Mouse (Mus musculus): ENCODE results near the gene Ushbp1.
"Not testable (repeated sequence)": the region's sequence is repeated elsewhere in the genome, so short reads cannot be mapped to it uniquely, and the experiment has no call there.

Gene Ushbp1

DNA sequence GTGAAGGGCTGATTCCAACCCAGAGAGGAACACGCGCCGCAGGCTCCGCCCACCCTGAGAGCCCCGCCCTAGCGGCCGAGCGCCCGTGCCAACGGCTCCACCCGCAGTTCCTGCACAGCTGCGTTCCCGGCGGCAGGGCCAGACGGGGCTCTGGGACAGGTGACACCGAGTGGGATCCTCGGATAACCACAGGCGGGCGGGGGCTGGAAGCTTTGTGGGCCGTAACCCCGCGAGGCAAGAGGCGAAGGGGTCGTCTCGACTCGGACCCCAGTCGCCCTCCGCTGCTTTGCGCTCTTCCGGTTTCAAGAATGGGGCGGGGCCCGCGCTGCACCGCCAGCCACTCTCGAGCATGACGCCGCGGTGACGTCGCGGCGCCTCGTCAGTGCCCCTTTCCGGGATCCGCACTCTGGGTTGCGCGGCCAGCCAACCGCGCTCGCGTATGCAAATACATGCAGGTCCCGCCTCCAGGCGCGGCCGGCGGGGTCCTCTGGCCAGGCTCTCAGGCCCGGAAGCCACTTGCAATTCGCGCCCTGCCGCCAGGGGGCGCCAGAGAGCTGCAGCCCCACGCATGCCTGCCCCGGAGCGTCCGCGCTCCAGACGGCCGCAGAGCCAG, 24.3 kb downstream of the Ushbp1 start, which contains the start of gene Ocel1:
Gene Ocel1, plus strand, starts transcription at position 63 of the 613 bp plus-strand sequence.
- in situ Hi-C loops (cut with MboI; ENCODE audit: low sequenced_read_pairs) = no loop called here

DNA sequence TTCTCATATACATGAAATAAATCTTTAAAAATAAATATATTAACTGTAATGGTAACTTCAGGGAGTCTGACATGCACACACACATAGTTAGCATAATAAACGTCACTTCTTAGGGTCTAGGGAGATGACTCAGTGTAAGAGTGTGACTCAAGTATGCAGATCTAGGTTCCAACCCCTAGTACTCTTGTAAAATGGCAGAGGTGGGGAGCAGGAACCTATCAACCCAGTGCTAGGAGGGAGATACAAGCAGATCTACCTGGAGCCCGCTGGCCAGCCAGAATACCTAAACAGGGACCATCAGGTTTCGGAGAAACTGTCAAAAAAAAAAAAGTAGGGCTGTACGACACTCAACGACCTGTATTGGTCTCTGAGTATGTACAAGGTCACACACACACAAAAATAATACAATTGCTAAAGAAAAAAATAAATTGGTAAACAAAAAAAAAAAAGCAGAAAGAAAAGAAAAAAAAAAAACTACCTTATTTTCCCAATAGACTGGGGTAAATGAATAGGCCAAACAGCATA, 24.8 kb downstream of the Ushbp1 start:
- in situ Hi-C loops (cut with MboI; ENCODE audit: low sequenced_read_pairs) = no loop called here

DNA sequence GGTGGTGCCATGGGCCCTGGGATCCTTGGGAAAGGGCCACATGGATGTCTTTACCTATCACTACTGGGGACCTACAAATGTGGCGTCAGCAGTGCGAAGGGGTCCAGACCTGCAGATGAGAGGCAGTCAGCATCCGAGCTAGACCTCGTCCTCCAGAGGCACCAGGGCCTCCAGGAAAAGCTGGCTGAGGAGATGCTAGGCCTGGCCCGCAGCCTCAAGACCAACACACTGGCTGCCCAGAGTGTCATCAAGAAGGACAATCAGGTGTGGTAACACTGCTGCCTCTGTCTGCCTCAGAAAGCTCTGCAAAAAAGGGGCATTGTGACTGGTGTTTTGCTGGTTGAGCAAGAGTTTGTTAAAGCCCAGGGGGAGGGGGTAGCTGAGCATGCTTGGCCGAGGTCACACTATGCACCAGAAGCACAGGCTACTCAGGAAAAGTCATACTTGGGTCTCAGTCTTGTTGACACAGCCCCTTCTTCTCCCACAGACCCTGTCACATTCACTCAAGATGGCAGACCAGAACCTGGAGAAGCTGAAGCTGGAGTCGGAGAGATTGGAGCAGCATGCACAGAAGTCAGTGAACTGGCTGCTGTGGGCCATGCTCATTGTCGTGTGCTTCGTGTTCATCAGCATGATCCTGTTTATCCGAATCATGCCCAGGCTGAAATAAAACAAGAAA, 26.4 kb downstream of the Ushbp1 start:
- in situ Hi-C loops (cut with MboI; ENCODE audit: low sequenced_read_pairs) = no loop called here

DNA sequence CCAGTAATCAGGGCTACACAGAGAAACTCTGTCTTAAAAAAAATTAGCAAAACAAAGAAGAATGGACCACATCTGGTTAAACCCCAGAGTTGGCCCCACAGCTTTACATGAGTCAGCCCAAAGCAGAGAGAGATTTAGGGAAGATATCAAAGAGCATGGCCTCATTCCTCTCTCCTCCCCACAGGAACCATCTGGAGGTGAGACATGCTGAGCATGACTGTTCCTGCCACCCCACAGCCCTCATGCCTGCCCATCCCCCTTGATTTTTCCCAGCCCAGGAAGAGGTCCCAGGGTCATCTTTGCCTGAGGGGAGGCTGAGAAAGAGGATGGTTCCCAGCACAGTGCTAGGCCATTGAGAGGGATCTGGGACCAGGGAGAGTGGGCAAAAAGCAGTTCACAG, 27.2 kb downstream of the Ushbp1 start:
- in situ Hi-C loops (cut with MboI; ENCODE audit: low sequenced_read_pairs) = no loop called here

DNA sequence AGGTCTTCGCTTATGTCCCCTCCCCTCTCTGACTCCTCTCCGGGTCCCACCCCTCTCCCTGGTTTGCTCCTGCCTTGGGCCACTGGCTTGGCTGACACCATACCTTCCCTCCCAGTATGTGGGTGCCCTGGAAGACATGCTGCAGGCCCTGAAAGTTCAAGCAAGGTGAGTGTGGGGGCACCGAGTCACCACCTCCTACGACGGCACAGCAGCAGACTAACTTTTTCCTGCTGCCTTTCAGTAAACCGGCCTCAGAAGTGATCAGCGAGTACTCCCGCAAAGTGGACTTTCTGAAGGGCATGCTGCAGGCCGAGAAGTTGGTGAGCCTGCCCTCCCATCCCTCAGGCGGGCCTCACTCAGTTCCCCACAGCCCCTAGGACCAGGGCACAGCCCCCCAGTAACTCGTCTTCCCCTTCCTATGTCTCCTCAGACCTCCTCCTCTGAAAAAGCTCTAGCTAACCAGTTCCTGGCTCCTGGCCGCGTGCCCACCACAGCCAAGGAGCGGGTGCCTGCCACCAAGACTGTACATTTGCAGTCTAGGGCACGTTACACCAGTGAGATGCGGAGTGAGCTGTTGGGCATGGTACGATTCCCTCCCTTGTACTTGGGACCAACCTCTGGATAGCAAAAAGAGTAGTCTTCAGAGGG, 27.9 kb downstream of the Ushbp1 start:
- in situ Hi-C loops (cut with MboI; ENCODE audit: low sequenced_read_pairs) = no loop called here

DNA sequence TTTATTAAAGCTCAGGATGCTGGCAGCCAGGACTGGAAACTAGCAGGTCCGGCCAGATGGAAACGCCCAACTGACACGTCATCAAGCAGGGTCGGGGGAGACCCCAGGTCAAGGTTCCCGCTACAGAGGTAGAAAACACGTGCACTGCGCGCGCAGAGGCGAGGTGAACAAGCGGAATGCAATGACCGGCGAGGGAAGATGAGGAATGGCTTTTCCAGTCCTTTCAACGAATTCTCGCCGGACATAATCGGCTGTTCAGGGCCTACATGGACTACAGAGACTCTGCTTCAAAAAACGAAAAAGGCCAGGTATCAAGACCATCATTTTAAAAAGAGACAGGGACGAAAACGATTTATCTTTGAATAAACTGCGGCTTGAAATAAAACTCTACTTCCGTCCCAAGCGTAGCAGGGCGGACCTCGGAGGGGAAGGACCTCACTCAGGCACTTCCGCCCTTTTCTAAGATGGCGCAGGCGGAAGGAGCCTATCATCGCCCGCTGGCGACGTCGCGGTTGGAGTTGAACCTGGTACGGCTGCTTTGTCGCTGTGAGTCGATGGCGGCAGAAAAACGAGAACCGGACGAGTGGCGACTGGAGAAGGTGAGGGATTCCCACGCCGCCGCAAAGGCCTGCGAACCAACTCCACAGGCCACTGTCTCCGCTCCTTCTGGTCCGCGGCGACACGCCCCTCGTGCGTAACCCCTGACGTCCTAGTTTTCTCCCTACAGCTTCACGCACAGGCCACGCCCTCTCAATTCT, 28.7 kb downstream of the Ushbp1 start, which contains the start of gene Use1:
Gene Use1, plus strand, starts transcription at position 78 of the 758 bp plus-strand sequence.
- in situ Hi-C loops (cut with MboI; ENCODE audit: low sequenced_read_pairs) = no loop called here

DNA sequence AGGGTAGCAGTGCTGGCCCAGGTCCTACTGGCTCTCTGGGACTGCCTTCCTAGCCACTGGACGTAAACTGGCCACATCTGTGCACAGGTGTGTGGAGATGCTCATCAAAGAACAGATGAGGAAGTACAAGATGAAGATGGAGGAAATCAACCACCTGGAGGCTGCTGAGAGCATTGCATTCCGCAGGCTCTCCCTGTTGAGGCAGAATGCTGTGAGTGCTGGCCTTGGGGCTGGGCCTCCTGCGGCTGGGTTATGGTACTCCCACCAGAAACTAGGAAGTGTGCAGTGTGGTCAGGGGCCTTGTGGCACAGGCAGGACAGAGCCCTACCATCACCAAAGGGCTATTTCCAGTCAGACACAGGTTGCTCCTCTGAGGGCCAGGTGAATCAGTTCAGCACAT, 37.6 kb downstream of the Ushbp1 start:
- in situ Hi-C loops (cut with MboI; ENCODE audit: low sequenced_read_pairs) = no loop called here

DNA sequence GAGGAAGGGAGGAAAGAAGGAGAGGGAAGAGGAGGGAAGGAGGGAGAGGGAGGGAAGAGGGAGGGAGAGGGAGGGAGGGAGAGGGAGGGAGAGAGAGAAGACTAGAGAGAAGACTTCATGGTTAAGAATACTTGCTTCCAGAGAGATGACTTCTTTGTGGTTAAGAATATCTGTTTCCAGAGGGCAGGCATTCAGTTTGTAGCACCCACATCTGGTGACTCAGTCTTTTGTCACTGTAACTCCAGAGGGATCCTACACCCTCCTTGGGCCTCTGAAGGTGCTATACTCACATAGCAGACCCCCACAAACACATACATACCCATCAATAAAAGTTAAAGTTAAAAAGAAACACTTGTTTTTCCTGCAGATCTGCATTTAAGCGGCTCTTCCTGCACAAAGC, 44.1 kb downstream of the Ushbp1 start:
- in situ Hi-C loops (cut with MboI; ENCODE audit: low sequenced_read_pairs) = no loop called here

DNA sequence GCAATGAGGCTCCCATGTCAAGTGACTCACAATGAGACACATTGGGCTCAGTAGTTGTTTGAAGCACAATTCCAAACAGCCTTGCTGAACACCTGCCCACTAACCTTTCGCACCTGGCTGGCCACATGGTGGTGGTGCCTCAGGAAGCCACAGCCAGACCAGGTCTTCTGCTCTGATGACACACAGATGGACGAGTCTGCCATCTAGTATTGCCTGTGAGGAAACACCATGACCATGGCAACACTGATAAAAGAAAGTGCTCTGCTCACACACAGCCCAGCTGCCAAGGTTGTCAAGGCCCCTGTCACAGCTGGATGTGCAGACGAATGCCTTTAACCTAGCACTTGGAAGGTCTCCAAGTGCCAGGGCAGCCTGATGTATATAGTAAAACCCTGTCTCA, 44.5 kb downstream of the Ushbp1 start:
- in situ Hi-C loops (cut with MboI; ENCODE audit: low sequenced_read_pairs) = no loop called here

DNA sequence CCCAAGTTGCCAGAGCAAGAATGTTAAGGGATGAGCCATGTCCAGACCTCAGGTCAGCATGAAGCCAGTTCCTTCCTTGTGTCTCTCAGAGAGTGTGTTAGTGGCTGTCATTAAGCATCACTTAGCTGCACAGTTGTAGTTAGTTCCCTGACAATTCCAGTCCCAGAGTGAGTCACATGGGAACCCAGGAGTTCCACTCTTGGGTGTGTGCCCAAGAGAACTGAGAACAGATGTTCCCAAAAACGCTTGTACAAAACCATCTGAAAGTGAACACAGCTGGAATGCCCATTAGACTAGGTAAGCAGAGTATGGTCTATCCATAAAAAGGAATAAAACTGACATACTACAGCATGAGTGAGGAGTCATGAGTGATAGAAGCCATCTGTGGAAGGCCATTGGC, 49.0 kb downstream of the Ushbp1 start:
- in situ Hi-C loops (cut with MboI; ENCODE audit: low sequenced_read_pairs) = no loop called here

DNA sequence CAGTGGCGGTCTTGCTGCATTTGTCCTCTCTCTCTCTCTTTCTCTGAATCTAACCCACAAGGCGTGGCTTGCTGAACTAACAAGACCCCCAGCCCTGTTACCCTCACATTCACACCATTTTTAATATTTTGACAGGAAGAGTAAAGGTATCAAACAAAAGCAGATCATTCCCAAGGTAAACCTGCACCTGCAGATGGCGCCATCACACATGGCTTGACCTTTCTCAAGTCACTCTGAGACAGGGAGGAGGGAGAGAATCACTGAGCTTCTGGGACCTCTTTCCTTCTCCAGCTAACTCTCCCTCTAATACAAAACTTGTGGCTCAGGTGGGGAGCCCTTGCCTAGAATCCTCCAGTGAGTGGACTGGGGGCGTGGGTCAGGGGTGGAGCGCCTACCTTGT, 55.0 kb downstream of the Ushbp1 start:
- in situ Hi-C loops (cut with MboI; ENCODE audit: low sequenced_read_pairs) = no loop called here

DNA sequence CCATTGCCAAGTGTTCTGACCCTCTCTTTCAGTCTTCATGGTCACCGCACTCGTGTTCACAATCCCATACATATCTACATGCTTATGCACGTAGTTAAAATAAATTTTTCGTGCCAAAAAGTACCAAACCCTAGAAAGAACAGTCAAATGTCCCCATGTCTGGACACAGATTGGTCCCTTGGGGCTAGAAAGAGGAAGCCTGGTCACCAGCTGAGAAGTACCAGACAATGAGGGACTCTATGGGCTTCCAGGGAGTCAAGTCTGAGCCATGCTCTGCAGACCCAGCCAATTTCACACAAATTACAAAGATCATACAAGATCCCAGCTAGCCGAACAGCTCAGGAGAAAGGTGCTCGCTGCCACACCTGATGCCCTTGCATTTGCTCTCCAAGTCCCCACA, 57.8 kb downstream of the Ushbp1 start:
- in situ Hi-C loops (cut with MboI; ENCODE audit: low sequenced_read_pairs) = not testable (repeated sequence)

Measured in CH12F3 (cell line).